Mouse (Mus musculus) olfactory bulb, adult 2 months (tissue): ENCODE measurements around the gene Trim62.

Experiments
- CTCF ChIP-seq: fragments of 200-500 bp; IDR thresholded peaks from 2 replicates; pipeline ENCODE4 v1.5.1; 2012; ENCODE audit warnings: low read depth, mild to moderate bottlenecking, low read length, moderate library complexity; ENCODE audit not compliant: insufficient read depth
- POLR2A ChIP-seq: fragments of 200-500 bp; IDR thresholded peaks from 2 replicates; pipeline ENCODE4 v1.6.1; 2012; ENCODE audit warnings: mild to moderate bottlenecking, low read depth, low read length, moderate library complexity; ENCODE audit not compliant: insufficient read depth

- TF ChIP-seq POLR2A (no peak), CTCF (no peak)
Measured at GRCm38 (mm10) chr4:128885540-128885939, 2.2 kb downstream of the Trim62 start.
